In the genomic region with DNA sequence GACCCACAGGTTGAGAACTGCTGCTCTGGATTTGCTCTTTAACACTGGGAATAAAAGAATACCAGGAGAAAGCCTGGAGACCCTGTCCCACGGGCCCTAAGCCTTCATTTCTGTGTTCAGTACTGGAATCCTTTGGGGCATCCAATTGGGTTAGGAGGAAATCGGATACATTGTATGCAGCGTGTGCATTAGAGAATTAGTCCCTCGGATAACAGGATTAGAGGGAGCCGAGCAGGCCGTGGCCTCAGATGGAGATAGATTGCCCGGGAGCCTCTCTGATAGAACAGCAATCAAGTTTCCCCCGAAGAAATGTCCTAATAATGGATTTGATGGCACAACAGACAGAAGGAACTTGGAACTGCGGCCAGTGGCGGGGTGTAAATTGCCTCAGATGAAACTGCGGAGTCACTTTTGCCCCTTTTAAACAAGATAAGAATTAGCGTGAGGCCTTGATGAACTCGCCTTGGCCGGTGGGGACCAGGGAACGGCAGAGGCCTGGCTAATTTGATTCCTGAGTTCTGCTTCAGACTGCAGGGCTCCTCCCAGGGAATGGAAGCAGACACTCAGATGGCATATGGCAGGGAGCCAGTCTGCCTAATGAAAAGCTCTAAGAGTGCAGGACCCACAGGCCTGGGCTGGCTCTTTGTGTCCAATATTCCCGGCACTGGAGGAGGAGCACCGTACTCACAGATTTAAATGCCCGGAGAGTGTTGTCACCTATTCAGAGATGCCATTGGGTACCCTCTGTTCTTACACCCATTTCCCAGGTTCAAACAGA, we compare ENCODE assay signal across 16 mouse cellular contexts. TPM values are rescaled to one million over a fixed set of nuclear protein-coding genes. Genes with fewer than 3 reads are reported as not detected.
DNase-seq lines count a peak whose midpoint lies in the region; ATAC-seq and TF ChIP-seq lines count a peak whose summit lies in the region.
"Had no signal": no experiment of that assay in that cellular context is flagged by ENCODE, and none has a peak within 500 bp of the region (broad histone marks: within the 10 kb centered on the region; RNA-seq: fewer than 3 reads in every experiment).

No protein-coding gene starts in this region.

- no peaks in the 10 kb centered on the region for H3K36me3 ChIP-seq in hindbrain, embryonic 16.5 days (ENCODE audit: control insufficient read depth, insufficient read depth, low read length)
- no peaks in the 10 kb centered on the region for H3K36me3 ChIP-seq in thymus, adult 2 months (ENCODE audit: control insufficient read depth, insufficient read depth, low read length)
- H3K36me3 ChIP-seq: liver, embryonic 13.5 days had no signal

- H3K9ac ChIP-seq in hindbrain, embryonic 16.5 days (ENCODE audit: low read depth, low read length), result no peak overlapping the region
- H3K9ac ChIP-seq: liver, embryonic 13.5 days had no signal

- H3K27me3 ChIP-seq in hindbrain, embryonic 16.5 days (replicated peaks; ENCODE audit: control insufficient read depth, insufficient read depth, low read length), result no peaks in the 10 kb centered on the region
- H3K27me3 ChIP-seq in thymus, adult 2 months (ENCODE audit: control insufficient read depth, insufficient read depth, low read length), result no peaks in the 10 kb centered on the region

- peak; percentile 72; the same call in 1 of the 2 replicates for ATAC-seq in hindbrain, embryonic 16.5 days
- ATAC-seq: Patski had no signal

- TF ChIP-seq CTCF in thymus, adult 2 months (IDR thresholded peaks at IDR 0.05; ENCODE audit: borderline replicate concordance, control insufficient read depth, extremely low read depth, insufficient read depth, low read length, poor library complexity), result no peak

- no peak overlapping the region for H3K4me2 ChIP-seq in hindbrain, embryonic 16.5 days (ENCODE audit: low read length)
- H3K4me2 ChIP-seq: liver, embryonic 13.5 days had no signal

- TF ChIP-seq POLR2A in thymus, adult 2 months (IDR thresholded peaks at IDR 0.05; ENCODE audit: control insufficient read depth, extremely low read depth, insufficient read depth, low read length, poor library complexity), result no peak

- H3K9me3 ChIP-seq in hindbrain, embryonic 16.5 days (ENCODE audit: control insufficient read depth, low read length), result no peaks in the 10 kb centered on the region
- H3K9me3 ChIP-seq: liver, embryonic 13.5 days had no signal

- peak; percentile 8 for DNase-seq in embryo, embryonic 10.5 days (ENCODE audit: low spot score)
- DNase-seq in embryo, embryonic 10 days (ENCODE audit: low spot score), result no peak
- peak; percentile 12 for DNase-seq in right cerebral cortex, postnatal 14 days
- DNase-seq in right cerebral cortex, postnatal 36 days (ENCODE audit: low spot score in 2 of 2), result no peak
- DNase-seq in thymus, adult 2 months, result no peak
- no peak for DNase-seq in left cerebral cortex, postnatal 14 days (ENCODE audit: low spot score in 2 of 2)
- no peak for DNase-seq in cerebellum, adult 8-10 months
- DNase-seq: cerebellum, adult 9-11 months; heart, adult 2 months; heart, postnatal 4 days; liver, embryonic 13.5 days; lung, postnatal 36 days had no signal

- 40% methylated on average over 18 of the region's 18 CpGs for WGBS in hindbrain, embryonic 16.5 days
- 88% methylated on average over 18 of the region's 18 CpGs for WGBS in thymus, adult 2 months

- H3K27ac ChIP-seq in hindbrain, embryonic 16.5 days (ENCODE audit: low read depth, low read length), result no peak overlapping the region
- H3K27ac ChIP-seq in thymus, adult 2 months (ENCODE audit: control insufficient read depth, insufficient read depth, low read length), result no peak overlapping the region
- H3K27ac ChIP-seq: heart, adult 2 months; kidney, postnatal 0 days; liver, embryonic 13.5 days had no signal

- H3K4me3 ChIP-seq in hindbrain, embryonic 16.5 days (ENCODE audit: low read length), result no peak overlapping the region
- H3K4me3 ChIP-seq in thymus, adult 2 months (ENCODE audit: control insufficient read depth, insufficient read depth, low read length), result no peak overlapping the region
- H3K4me3 ChIP-seq: heart, adult 2 months; liver, embryonic 13.5 days had no signal

- peaks cover under 1% of the 10 kb centered on the region; the same call in 1 of the 2 replicates for H3K4me1 ChIP-seq in hindbrain, embryonic 16.5 days (ENCODE audit: control insufficient read depth, insufficient read depth, low read depth, low read length)
- H3K4me1 ChIP-seq in thymus, adult 2 months (replicated peaks; ENCODE audit: control insufficient read depth, insufficient read depth, low read length), result no peaks in the 10 kb centered on the region
- H3K4me1 ChIP-seq: liver, embryonic 13.5 days had no signal

- intact Hi-C loops in left cerebral cortex, postnatal 14 days (cut with DNase I), result no loop called here

RNA-seq across cellular contexts. Expression of gene Htr3a, which starts 5.3 kb away (rescaled TPM):
- polyA plus RNA-seq in hindbrain, embryonic 16.5 days (2015; fragmentation: Nextera tagmentation; extraction: Ambion mirVana), result 1.5 and 1.7 TPM in 2 replicates
- 0.16 and 0.19 TPM in 2 replicates for polyA plus RNA-seq in thymus, adult 2 months (2012; rRNA removed)
- 1 to 10 TPM; 4.9 to 5.3 TPM for total RNA-seq in left cerebral cortex, postnatal 14 days (2021)
- polyA plus RNA-seq: Patski had no signal

RNA-seq across cellular contexts. Expression of gene Htr3b, which starts 48.6 kb away (rescaled TPM):
- polyA plus RNA-seq in hindbrain, embryonic 16.5 days (2015; fragmentation: Nextera tagmentation; extraction: Ambion mirVana), result 0.40 and 0.60 TPM in 2 replicates
- not detected in 2 replicates for polyA plus RNA-seq in thymus, adult 2 months (2012; rRNA removed)
- total RNA-seq in left cerebral cortex, postnatal 14 days (2021), result not detected
- total RNA-seq: heart, adult 2 months; heart, postnatal 4 days; layer of hippocampus, postnatal 25 days had no signal
- polyA plus RNA-seq: liver, embryonic 13.5 days; Patski had no signal

Comparison
In these comparisons a context has a peak if more than half of its experiments do, and no peak if none do; other contexts are left out.
1. DNase-seq: peak in embryo, embryonic 10.5 days (single experiment) and right cerebral cortex, postnatal 14 days (single experiment); none in embryo, embryonic 10 days (single experiment), right cerebral cortex, postnatal 36 days (0 of 2), thymus, adult 2 months (single experiment), left cerebral cortex, postnatal 14 days (0 of 2) and cerebellum, adult 8-10 months (single experiment).